Mouse (Mus musculus): Measurements from ENCODE around the gene Hnrnph2.

GRCm38 (mm10) chrX:134580528-134581305, 20.3 kb upstream of the Hnrnph2 start:
- TF ChIP-seq POLR2AphosphoS2 (IDR thresholded peaks at IDR 0.05; ENCODE audit: insufficient read length, low read depth), result no peak
- no peak for TF ChIP-seq POLR2A (IDR thresholded peaks at IDR 0.05; ENCODE audit: insufficient read length, low read depth)
- no peak for TF ChIP-seq TCF12 (IDR thresholded peaks at IDR 0.05; ENCODE audit: insufficient read depth, poor library complexity, severe bottlenecking)
- TF ChIP-seq MYOG (IDR thresholded peaks at IDR 0.05; ENCODE audit: control insufficient read depth in 1 of 3, insufficient read depth in 1 of 3, insufficient read length in 2 of 3, low read depth in 2 of 3), result no peak
- no peak for TF ChIP-seq MAX (IDR thresholded peaks at IDR 0.05; ENCODE audit: low read depth)
